Mouse (Mus musculus): Measurements from ENCODE around the gene a. TPM values are rescaled to one million over a fixed set of nuclear protein-coding genes. Genes with fewer than 3 reads are reported as not detected.
A peak's percentile ranks its signal among the peaks of the same experiment; 100 is the strongest.

a gene
- polyA plus RNA-seq, 1 experiment from 2014 or later = 0.32 TPM

GRCm38 (mm10) chr2:154763226-154763625, 28.0 kb upstream of the a start:
- peak overlapping the region; percentile 5; the same call in 1 of the 2 replicates for H3K27ac ChIP-seq (replicated peaks)
- ATAC-seq (ENCODE audit: extremely low read depth, insufficient number of reproducible peaks, low FRiP score, low TSS enrichment) = no peak
- WGBS = 55% methylated on average over 3 of the region's 3 CpGs

GRCm38 (mm10) chr2:154764828-154765497, 26.2 kb upstream of the a start:
- H3K9me3 ChIP-seq = no peaks in the 10 kb centered on the region
- no peak overlapping the region for H3K4me3 ChIP-seq
- 71% methylated on average over 9 of the region's 9 CpGs for WGBS
- no peaks in the 10 kb centered on the region for H3K27me3 ChIP-seq (replicated peaks)
- 0 out of 2 replicates have a peak, but pooled peaks have one; percentile 17 for ATAC-seq (ENCODE audit: extremely low read depth, insufficient number of reproducible peaks, low FRiP score, low TSS enrichment)
- H3K36me3 ChIP-seq = no peaks in the 10 kb centered on the region
- H3K27ac ChIP-seq (replicated peaks) = no peak overlapping the region
- peaks cover 32% of the 10 kb centered on the region for H3K4me1 ChIP-seq
- H3K9ac ChIP-seq = no peak overlapping the region
- H3K4me2 ChIP-seq = peak overlapping the region; percentile 9; the same call in 1 of the 2 replicates

More at GRCm38 (mm10) chr2:154763226-154763625, 28.0 kb upstream of the a start:
- H3K4me2 ChIP-seq = no peak overlapping the region
- H3K4me3 ChIP-seq = no peak overlapping the region
- peaks cover 27% of the 10 kb centered on the region for H3K4me1 ChIP-seq
- no peaks in the 10 kb centered on the region for H3K36me3 ChIP-seq
- H3K9ac ChIP-seq = no peak overlapping the region
- H3K27me3 ChIP-seq (replicated peaks) = no peaks in the 10 kb centered on the region
- H3K9me3 ChIP-seq = no peaks in the 10 kb centered on the region

DNA sequence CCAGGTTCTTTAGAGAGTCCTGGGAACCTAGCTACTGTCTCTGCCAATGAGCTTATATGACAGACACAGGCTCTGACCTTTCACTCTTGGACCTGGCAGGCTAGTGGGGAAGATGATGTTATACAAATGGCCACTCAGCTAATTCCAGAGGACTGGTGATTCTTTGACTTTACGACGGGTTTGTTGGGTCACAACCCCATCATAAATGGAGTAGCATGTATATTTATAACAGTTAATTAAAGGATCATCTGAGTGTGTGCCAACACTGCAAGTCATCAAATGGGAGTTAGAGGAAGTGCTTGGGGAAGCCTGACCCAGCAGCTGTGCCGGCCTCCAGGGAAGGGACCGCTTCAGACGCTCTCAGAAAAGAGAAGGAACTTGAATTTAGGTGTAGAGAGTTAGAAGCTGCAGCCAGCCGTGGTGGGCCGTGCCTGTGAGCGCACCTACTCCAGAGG, 25.6 kb upstream of the a start:
- Histone ChIP-seq H3K4me2 (no peak overlapping the region), H3K4me1 (peaks cover 32% of the 10 kb centered on the region), H3K27me3 (replicated peaks) (no peaks in the 10 kb centered on the region), H3K9me3 (no peaks in the 10 kb centered on the region), H3K9ac (no peak overlapping the region), H3K4me3 (no peak overlapping the region), H3K36me3 (no peaks in the 10 kb centered on the region), H3K27ac (replicated peaks) (no peak overlapping the region)
- no peak for ATAC-seq (ENCODE audit: extremely low read depth, insufficient number of reproducible peaks, low FRiP score, low TSS enrichment)
- 78% methylated on average over 8 of the region's 8 CpGs for WGBS

DNA sequence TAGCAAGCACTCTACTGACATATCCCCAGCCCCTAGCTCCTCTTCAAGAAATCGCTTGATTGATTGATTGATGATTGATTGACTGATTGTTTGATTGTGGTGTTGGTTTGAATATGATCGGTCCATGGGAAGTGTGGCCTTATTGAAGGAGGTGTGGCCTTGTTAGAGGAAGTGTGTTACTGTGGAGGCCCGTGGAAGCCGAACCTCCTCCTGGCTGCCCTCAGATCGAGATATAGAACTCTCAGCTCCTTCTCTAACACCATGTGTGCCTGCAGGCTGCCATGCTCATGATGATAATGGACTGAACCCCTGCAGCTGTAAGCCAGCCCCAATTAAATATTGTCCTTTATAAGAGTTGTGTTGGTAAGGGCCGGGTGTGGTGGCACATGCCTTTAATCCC, 24.2 kb upstream of the a start:
- H3K4me3 ChIP-seq = no peak overlapping the region
- H3K4me2 ChIP-seq = no peak overlapping the region
- peaks cover 32% of the 10 kb centered on the region for H3K4me1 ChIP-seq
- no peaks in the 10 kb centered on the region for H3K9me3 ChIP-seq
- ATAC-seq (ENCODE audit: extremely low read depth, insufficient number of reproducible peaks, low FRiP score, low TSS enrichment) = no peak
- H3K27me3 ChIP-seq (replicated peaks) = no peaks in the 10 kb centered on the region
- H3K36me3 ChIP-seq = no peaks in the 10 kb centered on the region
- no peak overlapping the region for H3K27ac ChIP-seq (replicated peaks)
- no peak overlapping the region for H3K9ac ChIP-seq
- WGBS = 88% methylated on average over 6 of the region's 6 CpGs

- peaks cover 10% of the 10 kb centered on the region; the same call in 1 of the 2 replicates for H3K4me1 ChIP-seq
- no peak within 1 kb of the TSS for H3K4me2 ChIP-seq
- no peak for ATAC-seq (ENCODE audit: extremely low read depth, insufficient number of reproducible peaks, low FRiP score, low TSS enrichment)
- no peaks in the 10 kb centered on the region for H3K27me3 ChIP-seq (replicated peaks)
- no peak within 1 kb of the TSS for H3K4me3 ChIP-seq
- no peak within 1 kb of the TSS for H3K9ac ChIP-seq
- H3K9me3 ChIP-seq = no peaks in the 10 kb centered on the region; the same call in 1 of the 2 replicates
- H3K27ac ChIP-seq (replicated peaks) = no peak within 1 kb of the TSS
- no peaks in the 10 kb centered on the region for H3K36me3 ChIP-seq
Measured at GRCm38 (mm10) chr2:154769930-154770329, 21.3 kb upstream of the a start, which contains the start of gene Gm14214. Gene Gm14214, minus strand, starts transcription at chr2:154770030.

- WGBS = 73% methylated on average over 8 of the region's 8 CpGs
- H3K9me3 ChIP-seq = no peaks in the 10 kb centered on the region; the same call in 1 of the 2 replicates
- peaks cover 9% of the 10 kb centered on the region for H3K4me1 ChIP-seq
- H3K36me3 ChIP-seq = no peaks in the 10 kb centered on the region
- H3K4me3 ChIP-seq = no peak overlapping the region
- H3K4me2 ChIP-seq = no peak overlapping the region
- no peak overlapping the region for H3K9ac ChIP-seq
- no peak for ATAC-seq (ENCODE audit: extremely low read depth, insufficient number of reproducible peaks, low FRiP score, low TSS enrichment)
- no peak overlapping the region for H3K27ac ChIP-seq (replicated peaks)
- H3K27me3 ChIP-seq (replicated peaks) = no peaks in the 10 kb centered on the region
Measured at GRCm38 (mm10) chr2:154771604-154772003, 19.6 kb upstream of the a start.

GRCm38 (mm10) chr2:154774032-154774431, 17.2 kb upstream of the a start:
- H3K9ac ChIP-seq = no peak overlapping the region
- no peak overlapping the region for H3K27ac ChIP-seq (replicated peaks)
- H3K4me3 ChIP-seq = no peak overlapping the region
- H3K4me2 ChIP-seq = no peak overlapping the region
- H3K36me3 ChIP-seq = no peaks in the 10 kb centered on the region
- no peaks in the 10 kb centered on the region; the same call in 1 of the 2 replicates for H3K9me3 ChIP-seq
- H3K27me3 ChIP-seq (replicated peaks) = no peaks in the 10 kb centered on the region
- 69% methylated on average over 1 of the region's 1 CpGs for WGBS
- H3K4me1 ChIP-seq = peaks cover 5% of the 10 kb centered on the region
- ATAC-seq (ENCODE audit: extremely low read depth, insufficient number of reproducible peaks, low FRiP score, low TSS enrichment) = no peak

DNA sequence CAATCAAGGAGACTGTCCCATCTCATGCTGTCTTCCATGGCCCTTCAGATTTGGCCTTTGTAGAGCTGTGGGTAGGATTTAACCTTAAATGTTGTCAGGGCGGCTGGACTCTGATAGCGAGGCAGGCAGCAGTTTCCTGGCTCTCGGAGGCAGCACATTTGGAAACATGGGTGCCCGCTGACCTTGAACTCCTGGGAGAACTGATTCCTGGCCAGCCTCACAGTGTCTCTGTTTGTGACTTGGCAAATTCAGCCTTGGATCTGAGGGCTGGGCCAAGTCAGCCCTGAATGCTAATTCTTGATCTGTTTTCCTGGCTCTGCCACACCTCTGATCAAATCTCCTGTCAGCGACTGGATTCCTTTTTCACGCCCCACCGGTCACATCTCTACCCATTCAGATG, 14.7 kb upstream of the a start:
- Histone ChIP-seq H3K27me3 (replicated peaks) (no peaks in the 10 kb centered on the region), H3K4me1 (peaks cover 5% of the 10 kb centered on the region), H3K27ac (replicated peaks) (no peak overlapping the region), H3K4me3 (no peak overlapping the region), H3K9me3 (no peaks in the 10 kb centered on the region; the same call in 1 of the 2 replicates), H3K9ac (no peak overlapping the region), H3K36me3 (no peaks in the 10 kb centered on the region), H3K4me2 (no peak overlapping the region)
- no peak for ATAC-seq (ENCODE audit: extremely low read depth, insufficient number of reproducible peaks, low FRiP score, low TSS enrichment)
- WGBS = 50% methylated on average over 7 of the region's 7 CpGs

- Histone ChIP-seq H3K27ac (replicated peaks) (no peak overlapping the region), H3K27me3 (replicated peaks) (no peaks in the 10 kb centered on the region), H3K9me3 (no peaks in the 10 kb centered on the region), H3K4me3 (no peak overlapping the region), H3K4me1 (peaks cover 5% of the 10 kb centered on the region), H3K9ac (no peak overlapping the region), H3K36me3 (no peaks in the 10 kb centered on the region), H3K4me2 (no peak overlapping the region)
- 52% methylated on average over 3 of the region's 3 CpGs for WGBS
- ATAC-seq (ENCODE audit: extremely low read depth, insufficient number of reproducible peaks, low FRiP score, low TSS enrichment) = no peak
Measured at GRCm38 (mm10) chr2:154779648-154780047, 11.6 kb upstream of the a start.

DNA sequence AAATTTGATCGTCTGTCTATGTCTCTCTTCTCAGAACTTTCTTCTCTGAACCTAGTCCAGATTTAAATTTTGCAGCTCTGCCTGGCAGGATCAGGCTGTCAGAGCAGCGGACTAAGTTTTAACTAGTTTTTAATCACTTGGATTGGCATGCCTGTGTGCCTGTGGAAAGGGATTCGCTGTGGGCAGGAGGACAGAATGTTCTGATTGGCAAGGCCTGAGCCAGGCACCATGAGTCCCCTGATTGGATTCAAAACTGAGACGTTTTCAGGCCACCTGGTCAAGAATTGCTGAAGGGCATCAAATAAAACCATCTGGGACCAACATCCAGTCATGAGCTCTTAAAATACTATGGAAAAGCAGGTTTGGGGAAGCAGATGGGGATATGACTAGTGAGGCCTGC, 8.8 kb upstream of the a start:
- no peaks in the 10 kb centered on the region for H3K27me3 ChIP-seq (replicated peaks)
- WGBS = 71% methylated on average over 4 of the region's 4 CpGs
- peaks cover 15% of the 10 kb centered on the region for H3K4me1 ChIP-seq
- H3K4me2 ChIP-seq = no peak overlapping the region
- H3K27ac ChIP-seq (replicated peaks) = no peak overlapping the region
- H3K36me3 ChIP-seq = no peaks in the 10 kb centered on the region
- no peak for ATAC-seq (ENCODE audit: extremely low read depth, insufficient number of reproducible peaks, low FRiP score, low TSS enrichment)
- H3K9me3 ChIP-seq = no peaks in the 10 kb centered on the region
- no peak overlapping the region for H3K9ac ChIP-seq
- H3K4me3 ChIP-seq = no peak overlapping the region

DNA sequence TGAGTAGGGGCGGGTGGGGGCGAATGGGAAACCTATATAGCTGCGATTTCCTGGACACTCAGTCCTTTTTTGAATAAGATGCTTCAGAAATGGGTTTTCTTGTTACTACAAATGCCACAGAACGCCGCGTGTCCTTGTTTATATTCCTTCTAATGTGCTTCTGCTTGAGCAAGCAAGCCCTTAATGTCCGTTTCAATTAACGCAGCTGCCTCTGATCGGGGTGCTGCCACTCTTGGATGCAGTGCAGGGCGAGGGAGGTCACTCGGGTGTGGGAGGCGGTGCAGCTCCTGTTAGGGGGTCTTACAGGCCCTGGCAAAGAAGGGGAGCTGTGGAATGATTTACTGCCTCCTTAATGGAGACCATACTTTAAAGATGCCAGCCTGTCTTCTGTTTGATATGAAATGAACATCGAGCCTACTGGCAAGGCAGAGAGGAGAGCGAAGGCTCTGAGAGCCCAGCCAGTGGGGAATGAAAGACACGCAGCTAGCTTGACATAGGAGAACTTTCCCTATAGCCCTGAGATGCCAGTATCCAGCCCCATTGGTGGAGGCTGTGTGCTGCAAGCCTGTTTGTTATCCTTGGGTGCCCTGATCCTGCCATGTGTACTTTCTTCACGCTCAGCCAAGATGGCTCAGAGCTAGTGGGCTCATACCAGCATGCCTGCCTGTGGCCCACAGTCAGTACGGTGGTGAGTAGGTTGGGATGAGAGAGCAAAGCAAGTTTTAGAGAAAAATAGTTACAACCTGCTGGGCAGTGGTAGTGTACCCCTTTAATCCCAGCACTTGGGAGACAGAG, 8.1 kb upstream of the a start:
- Histone ChIP-seq H3K36me3 (no peaks in the 10 kb centered on the region), H3K4me3 (no peak overlapping the region), H3K9me3 (no peaks in the 10 kb centered on the region), H3K4me2 (no peak overlapping the region), H3K27ac (replicated peaks) (no peak overlapping the region), H3K27me3 (replicated peaks) (no peaks in the 10 kb centered on the region), H3K9ac (no peak overlapping the region), H3K4me1 (peaks cover 15% of the 10 kb centered on the region)
- ATAC-seq (ENCODE audit: extremely low read depth, insufficient number of reproducible peaks, low FRiP score, low TSS enrichment) = no peak
- WGBS = 75% methylated on average over 17 of the region's 17 CpGs

Data from heart, embryonic 13.5 days (tissue).